Mouse (Mus musculus) G1E (cell line): ENCODE results near the gene Cldn15.

ENCODE experiments used
- CTCF ChIP-seq: IDR thresholded peaks from 2 replicates; pipeline ENCODE4 v1.5.1; 2012; ENCODE audit warnings: low read depth, low read length, inconsistent platforms, mixed read lengths
- GATA1 ChIP-seq: IDR thresholded peaks from 2 replicates; pipeline ENCODE4 v1.6.1; 2012; ENCODE audit warnings: borderline replicate concordance, low read length, inconsistent platforms, mixed read lengths
- TAL1 ChIP-seq: conservative IDR thresholded peaks from 2 replicates; pipeline ENCODE4 v1.6.1; 2012; ENCODE audit warnings: low read depth, low read length, inconsistent platforms, mixed read lengths

DNA sequence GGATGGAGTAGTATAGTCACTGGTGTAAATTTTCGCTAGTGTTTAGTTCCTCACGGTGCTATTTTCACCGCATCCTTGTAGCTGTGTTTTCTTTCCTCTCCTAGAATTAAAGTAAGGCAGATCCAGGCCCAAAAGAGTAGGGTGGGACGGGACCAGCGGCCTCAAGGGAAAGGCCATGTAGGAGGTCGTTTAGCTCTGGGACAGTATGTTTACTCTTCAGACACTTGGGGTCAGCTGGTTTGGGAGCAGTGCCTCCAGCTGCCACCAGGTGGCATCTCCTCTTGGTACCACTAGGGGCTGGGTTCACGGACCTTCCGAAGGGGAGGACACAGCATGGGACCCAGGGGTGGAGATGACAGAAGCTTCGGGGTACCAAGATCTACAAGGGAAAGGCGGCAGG lies 3.9 kb upstream of the Cldn15 start:
- TF ChIP-seq CTCF, result peak; percentile 88
- no peak for TF ChIP-seq GATA1
- no peak for TF ChIP-seq TAL1
